Mouse (Mus musculus): Measurements from ENCODE around the gene Spint5. TPM values are rescaled to one million over a fixed set of nuclear protein-coding genes. Genes with fewer than 3 reads are reported as not detected.

The Spint5 gene
- polyA plus RNA-seq (2014; fragmentation: Illumina TruSeq; extraction: RNeasy Lipid Tissue Mini Kit (QIAGEN cat#74804); ENCODE audit: low replicate concordance): not detected

DNA sequence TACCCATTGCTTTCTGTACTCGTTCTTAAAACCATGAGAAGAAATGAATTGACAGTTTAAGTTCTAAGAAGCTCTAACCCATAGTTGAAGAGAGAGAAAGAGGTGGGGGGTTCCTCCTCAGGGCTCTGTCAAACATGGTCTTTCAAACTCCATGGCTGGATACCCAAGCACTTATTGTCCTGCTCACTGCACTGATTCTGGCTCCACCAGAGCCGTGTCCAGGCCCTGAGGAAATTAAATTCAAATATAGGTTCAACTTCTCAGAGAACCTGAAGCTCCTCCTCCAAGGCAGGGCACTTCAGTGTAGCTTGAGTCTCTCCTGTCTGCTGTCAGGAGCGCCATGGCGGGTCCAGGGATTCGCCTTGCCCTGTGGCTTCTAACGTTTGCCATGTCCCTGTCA, at the start of gene Spint5:
Gene Spint5, plus strand, starts transcription at position 301 of the 400 bp plus-strand sequence.

DNA sequence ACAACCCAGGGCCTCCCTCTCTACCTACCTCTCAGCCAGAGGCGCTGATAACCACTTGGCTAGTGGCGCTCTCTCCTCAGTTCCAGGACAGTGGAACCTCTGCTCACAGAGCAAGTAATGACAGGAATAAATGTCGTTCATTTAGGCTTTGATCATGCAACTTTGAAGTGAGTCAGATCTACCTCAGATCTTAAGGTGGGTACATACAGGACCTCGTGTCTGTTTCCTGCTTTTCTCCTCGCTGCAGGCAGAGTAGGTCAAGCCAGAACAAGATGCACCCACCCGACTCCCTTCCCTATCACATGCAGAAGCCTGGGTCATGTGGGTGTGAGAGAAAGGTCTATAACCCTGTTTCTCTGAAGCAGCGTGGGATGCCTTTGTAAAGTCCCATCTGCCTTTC, 41.1 kb upstream of the Spint5 start, which contains the start of gene Wfdc11:
Gene Wfdc11, minus strand, starts transcription at position 101 of the 400 bp plus-strand sequence.

DNA sequence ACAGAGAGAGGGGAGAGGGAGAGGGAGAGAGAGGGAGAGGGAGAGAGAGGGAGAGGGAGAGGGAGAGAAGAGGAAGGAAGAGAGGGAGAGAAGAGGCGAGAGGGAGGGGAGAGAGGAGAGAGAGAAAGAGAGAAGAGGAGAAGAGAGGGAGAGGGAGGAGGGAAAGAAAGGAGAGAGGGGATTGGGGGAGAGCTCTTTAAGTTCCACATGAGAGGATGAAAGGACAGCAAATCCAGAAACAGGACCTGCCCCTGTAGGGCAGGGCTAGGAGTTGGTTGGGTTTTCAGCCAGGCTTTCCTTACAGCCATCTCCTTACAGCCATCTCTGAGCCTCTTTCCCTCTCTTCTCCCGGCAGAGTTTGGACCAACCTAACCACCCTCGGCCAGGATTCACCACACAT, 30.3 kb upstream of the Spint5 start, which contains the start of gene Wfdc13:
Gene Wfdc13, plus strand, starts transcription at position 301 of the 400 bp plus-strand sequence.

DNA sequence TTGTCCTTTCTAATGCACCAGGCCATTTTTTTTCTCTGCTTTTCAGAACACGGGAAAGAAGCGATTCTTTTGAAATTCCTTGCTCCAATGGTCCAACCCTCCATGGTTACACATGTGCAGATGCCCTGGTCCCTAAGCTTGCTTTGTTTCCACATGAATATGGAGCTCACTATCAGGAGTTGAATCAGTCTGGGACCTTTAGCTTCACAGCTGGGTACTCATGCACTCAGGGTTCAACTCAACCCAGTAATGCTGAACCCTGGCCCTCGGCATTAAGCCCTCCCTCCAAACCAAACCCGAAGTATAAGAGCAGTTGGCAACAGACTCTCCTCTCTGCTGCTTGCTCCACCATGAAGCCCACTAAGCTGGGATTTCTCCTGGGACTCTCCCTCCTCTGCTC, 16.9 kb upstream of the Spint5 start, which contains the start of gene Spint4:
Gene Spint4, plus strand, starts transcription at position 301 of the 400 bp plus-strand sequence.

DNA sequence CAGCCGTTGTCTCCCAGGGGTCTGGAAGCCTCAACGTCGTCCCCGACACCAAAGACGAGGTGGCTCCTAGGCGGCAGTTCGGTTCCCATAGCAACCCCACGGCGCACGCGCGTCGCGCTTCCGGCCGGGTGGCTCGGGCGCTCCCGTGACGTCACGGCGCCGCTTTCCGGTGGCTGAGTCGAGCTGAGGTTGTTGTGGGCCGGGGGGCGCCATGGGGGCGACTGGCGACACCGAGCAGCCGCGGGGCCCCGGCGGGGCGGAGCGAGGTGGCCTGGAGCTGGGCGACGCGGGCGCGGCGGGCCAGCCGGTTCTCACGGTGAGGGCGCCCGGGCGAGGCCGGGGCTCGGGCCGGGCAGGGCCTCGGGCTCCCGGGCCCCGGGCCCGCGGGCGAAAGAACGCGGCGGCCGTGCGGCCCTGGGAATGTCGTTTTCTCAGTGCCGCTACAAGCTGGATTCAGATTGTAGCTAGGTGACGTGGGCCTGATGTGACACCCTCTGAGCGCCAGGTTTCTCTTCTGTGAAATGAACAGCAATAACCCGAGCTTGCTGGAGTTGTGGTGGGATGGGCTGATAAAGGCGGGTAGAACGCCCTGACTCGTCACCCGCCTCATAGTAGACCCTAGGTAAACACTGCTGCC, 30.9 kb downstream of the Spint5 start, which contains the start of the genes Wfdc3 and Dnttip1:
Gene Wfdc3, minus strand, starts transcription at position 89 of the 637 bp plus-strand sequence.
Gene Dnttip1, plus strand, starts transcription at position 141 of the 637 bp plus-strand sequence.

Other genes with a start within 250 kb of the Spint5 start
- not detected for gene Trp53tg5, start 241.6 kb upstream of the Spint5 start, polyA plus RNA-seq (2014; fragmentation: Illumina TruSeq; extraction: RNeasy Lipid Tissue Mini Kit (QIAGEN cat#74804); ENCODE audit: low replicate concordance)
- gene Dbndd2, start 229.2 kb upstream of the Spint5 start, polyA plus RNA-seq (2014; fragmentation: Illumina TruSeq; extraction: RNeasy Lipid Tissue Mini Kit (QIAGEN cat#74804); ENCODE audit: low replicate concordance): 2.4 TPM
- gene Pigt, start 217.8 kb upstream of the Spint5 start, polyA plus RNA-seq (2014; fragmentation: Illumina TruSeq; extraction: RNeasy Lipid Tissue Mini Kit (QIAGEN cat#74804); ENCODE audit: low replicate concordance): 4.8 TPM
- not detected for gene Wfdc2, start 152.9 kb upstream of the Spint5 start, polyA plus RNA-seq (2014; fragmentation: Illumina TruSeq; extraction: RNeasy Lipid Tissue Mini Kit (QIAGEN cat#74804); ENCODE audit: low replicate concordance)
- not detected for gene Spint3, start 141.8 kb upstream of the Spint5 start, polyA plus RNA-seq (2014; fragmentation: Illumina TruSeq; extraction: RNeasy Lipid Tissue Mini Kit (QIAGEN cat#74804); ENCODE audit: low replicate concordance)
- not detected for gene Wfdc6a, start 129.9 kb upstream of the Spint5 start, polyA plus RNA-seq (2014; fragmentation: Illumina TruSeq; extraction: RNeasy Lipid Tissue Mini Kit (QIAGEN cat#74804); ENCODE audit: low replicate concordance)
- gene Eppin, start 121.7 kb upstream of the Spint5 start, polyA plus RNA-seq (2014; fragmentation: Illumina TruSeq; extraction: RNeasy Lipid Tissue Mini Kit (QIAGEN cat#74804); ENCODE audit: low replicate concordance): not detected
- not detected for gene Wfdc6b, start 101.8 kb upstream of the Spint5 start, polyA plus RNA-seq (2014; fragmentation: Illumina TruSeq; extraction: RNeasy Lipid Tissue Mini Kit (QIAGEN cat#74804); ENCODE audit: low replicate concordance)
- not detected for gene Wfdc8, start 101.7 kb upstream of the Spint5 start, polyA plus RNA-seq (2014; fragmentation: Illumina TruSeq; extraction: RNeasy Lipid Tissue Mini Kit (QIAGEN cat#74804); ENCODE audit: low replicate concordance)
- 1.9 TPM for gene Wfdc16, start 76.5 kb upstream of the Spint5 start, polyA plus RNA-seq (2014; fragmentation: Illumina TruSeq; extraction: RNeasy Lipid Tissue Mini Kit (QIAGEN cat#74804); ENCODE audit: low replicate concordance)
- gene Wfdc10, start 59.3 kb upstream of the Spint5 start, polyA plus RNA-seq (2014; fragmentation: Illumina TruSeq; extraction: RNeasy Lipid Tissue Mini Kit (QIAGEN cat#74804); ENCODE audit: low replicate concordance): not detected
- not detected for gene Wfdc9, start 58.7 kb upstream of the Spint5 start, polyA plus RNA-seq (2014; fragmentation: Illumina TruSeq; extraction: RNeasy Lipid Tissue Mini Kit (QIAGEN cat#74804); ENCODE audit: low replicate concordance)
- not detected for gene Wfdc11, start 41.2 kb upstream of the Spint5 start, polyA plus RNA-seq (2014; fragmentation: Illumina TruSeq; extraction: RNeasy Lipid Tissue Mini Kit (QIAGEN cat#74804); ENCODE audit: low replicate concordance)
- gene Wfdc13, start 30.2 kb upstream of the Spint5 start, polyA plus RNA-seq (2014; fragmentation: Illumina TruSeq; extraction: RNeasy Lipid Tissue Mini Kit (QIAGEN cat#74804); ENCODE audit: low replicate concordance): not detected
- gene Spint4, start 16.8 kb upstream of the Spint5 start, polyA plus RNA-seq (2014; fragmentation: Illumina TruSeq; extraction: RNeasy Lipid Tissue Mini Kit (QIAGEN cat#74804); ENCODE audit: low replicate concordance): not detected
- 0.71 TPM for gene Wfdc3, start 30.6 kb downstream of the Spint5 start, polyA plus RNA-seq (2014; fragmentation: Illumina TruSeq; extraction: RNeasy Lipid Tissue Mini Kit (QIAGEN cat#74804); ENCODE audit: low replicate concordance)
- gene Dnttip1, start 30.7 kb downstream of the Spint5 start, polyA plus RNA-seq (2014; fragmentation: Illumina TruSeq; extraction: RNeasy Lipid Tissue Mini Kit (QIAGEN cat#74804); ENCODE audit: low replicate concordance): 3.3 TPM
- gene Ube2c, start 54.6 kb downstream of the Spint5 start, polyA plus RNA-seq (2014; fragmentation: Illumina TruSeq; extraction: RNeasy Lipid Tissue Mini Kit (QIAGEN cat#74804); ENCODE audit: low replicate concordance): 13.1 TPM
- gene Tnnc2, start 64.7 kb downstream of the Spint5 start, polyA plus RNA-seq (2014; fragmentation: Illumina TruSeq; extraction: RNeasy Lipid Tissue Mini Kit (QIAGEN cat#74804); ENCODE audit: low replicate concordance): not detected
- gene Snx21, start 70.5 kb downstream of the Spint5 start, polyA plus RNA-seq (2014; fragmentation: Illumina TruSeq; extraction: RNeasy Lipid Tissue Mini Kit (QIAGEN cat#74804); ENCODE audit: low replicate concordance): 1.2 TPM
- gene Acot8, start 89.6 kb downstream of the Spint5 start, polyA plus RNA-seq (2014; fragmentation: Illumina TruSeq; extraction: RNeasy Lipid Tissue Mini Kit (QIAGEN cat#74804); ENCODE audit: low replicate concordance): 2.0 TPM
- 1.6 TPM for gene Zswim3, start 89.8 kb downstream of the Spint5 start, polyA plus RNA-seq (2014; fragmentation: Illumina TruSeq; extraction: RNeasy Lipid Tissue Mini Kit (QIAGEN cat#74804); ENCODE audit: low replicate concordance)
- gene Zswim1, start 107.4 kb downstream of the Spint5 start, polyA plus RNA-seq (2014; fragmentation: Illumina TruSeq; extraction: RNeasy Lipid Tissue Mini Kit (QIAGEN cat#74804); ENCODE audit: low replicate concordance): 1.1 TPM
- gene Spata25, start 113.2 kb downstream of the Spint5 start, polyA plus RNA-seq (2014; fragmentation: Illumina TruSeq; extraction: RNeasy Lipid Tissue Mini Kit (QIAGEN cat#74804); ENCODE audit: low replicate concordance): not detected
- gene Ctsa, start 117.6 kb downstream of the Spint5 start, polyA plus RNA-seq (2014; fragmentation: Illumina TruSeq; extraction: RNeasy Lipid Tissue Mini Kit (QIAGEN cat#74804); ENCODE audit: low replicate concordance): 26.4 TPM
- gene Neurl2, start 118.2 kb downstream of the Spint5 start, polyA plus RNA-seq (2014; fragmentation: Illumina TruSeq; extraction: RNeasy Lipid Tissue Mini Kit (QIAGEN cat#74804); ENCODE audit: low replicate concordance): not detected
- gene Pltp, start 142.4 kb downstream of the Spint5 start, polyA plus RNA-seq (2014; fragmentation: Illumina TruSeq; extraction: RNeasy Lipid Tissue Mini Kit (QIAGEN cat#74804); ENCODE audit: low replicate concordance): 0.30 TPM
- gene Pcif1, start 164.0 kb downstream of the Spint5 start, polyA plus RNA-seq (2014; fragmentation: Illumina TruSeq; extraction: RNeasy Lipid Tissue Mini Kit (QIAGEN cat#74804); ENCODE audit: low replicate concordance): 3.1 TPM
- gene Zfp335, start 196.5 kb downstream of the Spint5 start, polyA plus RNA-seq (2014; fragmentation: Illumina TruSeq; extraction: RNeasy Lipid Tissue Mini Kit (QIAGEN cat#74804); ENCODE audit: low replicate concordance): 0.15 TPM
- gene Mmp9, start 225.5 kb downstream of the Spint5 start, polyA plus RNA-seq (2014; fragmentation: Illumina TruSeq; extraction: RNeasy Lipid Tissue Mini Kit (QIAGEN cat#74804); ENCODE audit: low replicate concordance): 12.7 TPM
- gene Slc12a5, start 245.5 kb downstream of the Spint5 start, polyA plus RNA-seq (2014; fragmentation: Illumina TruSeq; extraction: RNeasy Lipid Tissue Mini Kit (QIAGEN cat#74804); ENCODE audit: low replicate concordance): not detected